8 mouse cellular contexts compared by ENCODE assay signal in the genomic region with DNA sequence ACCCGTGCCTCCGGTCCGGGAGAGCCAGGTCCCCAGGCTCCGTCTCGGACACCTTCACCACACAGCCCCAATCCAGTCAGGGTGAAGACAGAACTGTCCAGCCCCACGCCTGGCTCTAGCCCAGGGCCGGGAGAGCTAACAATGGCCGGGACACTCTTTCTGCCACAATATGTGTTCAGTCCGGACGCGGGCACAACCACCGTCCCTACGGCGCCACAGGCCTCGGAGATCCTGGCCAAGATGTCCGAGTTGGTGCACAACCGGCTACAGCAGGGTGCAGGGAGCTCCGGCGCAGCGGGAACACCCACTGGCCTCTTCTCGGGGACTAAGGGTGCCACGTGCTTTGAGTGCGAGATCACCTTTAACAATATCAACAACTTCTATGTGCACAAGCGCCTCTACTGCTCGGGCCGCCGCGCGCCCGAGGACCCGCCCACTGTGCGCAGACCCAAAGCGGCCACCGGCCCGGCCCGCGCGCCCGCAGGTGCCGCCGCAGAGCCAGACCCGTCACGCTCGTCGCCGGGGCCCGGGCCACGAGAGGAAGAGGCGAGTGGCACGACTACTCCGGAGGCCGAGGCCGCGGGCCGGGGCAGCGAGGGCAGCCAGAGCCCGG. TPM values are rescaled to one million over a fixed set of nuclear protein-coding genes. Genes with fewer than 3 reads are reported as not detected.
DNase-seq lines count a peak whose midpoint lies in the region; ATAC-seq and TF ChIP-seq lines count a peak whose summit lies in the region.

No protein-coding gene starts in this region.

- H3K27ac ChIP-seq in heart, embryonic 10.5 days = peak overlapping the region; percentile 73
- H3K27ac ChIP-seq in embryonic facial prominence, embryonic 15.5 days (replicated peaks) = no peak overlapping the region
- no peak overlapping the region for H3K27ac ChIP-seq in kidney, postnatal 0 days
- no peak overlapping the region for H3K27ac ChIP-seq in midbrain, embryonic 13.5 days

- DNase-seq in heart, embryonic 10.5 days (ENCODE audit: low spot score) = no peak
- DNase-seq in heart, postnatal 36 days = no peak
- DNase-seq in kidney, postnatal 0 days (ENCODE audit: low spot score) = no peak
- no peak for DNase-seq in right cerebral cortex, adult 18-20 months
- DNase-seq in thymus, adult 18-20 months = no peak
- DNase-seq in spleen, adult 12 weeks (ENCODE audit: low spot score) = no peak

- peaks cover 52% of the 10 kb centered on the region for H3K27me3 ChIP-seq in heart, embryonic 10.5 days (ENCODE audit: insufficient read depth, poor library complexity, severe bottlenecking)
- H3K27me3 ChIP-seq in embryonic facial prominence, embryonic 15.5 days = peaks cover 52% of the 10 kb centered on the region
- H3K27me3 ChIP-seq in kidney, postnatal 0 days (ENCODE audit: insufficient read depth, low read length) = no peaks in the 10 kb centered on the region; the same call in 1 of the 2 replicates
- H3K27me3 ChIP-seq in midbrain, embryonic 13.5 days = peaks cover 68% of the 10 kb centered on the region

- H3K36me3 ChIP-seq in heart, embryonic 10.5 days = peaks cover 94% of the 10 kb centered on the region
- H3K36me3 ChIP-seq in embryonic facial prominence, embryonic 15.5 days = peaks cover 10% of the 10 kb centered on the region; the same call in 1 of the 2 replicates
- H3K36me3 ChIP-seq in kidney, postnatal 0 days (ENCODE audit: insufficient read depth, low read length) = 0 out of 2 replicates have a peak, but pooled peaks cover 15% of the 10 kb centered on the region
- no peaks in the 10 kb centered on the region for H3K36me3 ChIP-seq in midbrain, embryonic 13.5 days

- H3K9me3 ChIP-seq in heart, embryonic 10.5 days = no peaks in the 10 kb centered on the region
- no peaks in the 10 kb centered on the region for H3K9me3 ChIP-seq in embryonic facial prominence, embryonic 15.5 days (replicated peaks)
- H3K9me3 ChIP-seq in kidney, postnatal 0 days (replicated peaks; ENCODE audit: low read length) = no peaks in the 10 kb centered on the region
- H3K9me3 ChIP-seq in midbrain, embryonic 13.5 days = no peaks in the 10 kb centered on the region

- intact Hi-C loops in heart, postnatal 36 days (cut with DNase I) = no loop called here

- TF ChIP-seq CTCF in kidney, postnatal 0 days (IDR thresholded peaks at IDR 0.05; ENCODE audit: low read depth) = no peak

- WGBS in heart, embryonic 10.5 days = 40% methylated on average over 57 of the region's 57 CpGs
- 16% methylated on average over 57 of the region's 57 CpGs for WGBS in embryonic facial prominence, embryonic 15.5 days
- WGBS in kidney, postnatal 0 days = 31% methylated on average over 56 of the region's 57 CpGs
- WGBS in midbrain, embryonic 13.5 days = 6% methylated on average over 57 of the region's 57 CpGs

- ATAC-seq in embryonic facial prominence, embryonic 15.5 days (ENCODE audit: insufficient number of reproducible peaks, low FRiP score, low TSS enrichment, low read depth) = peak; percentile 19; the same call in 1 of the 2 replicates
- ATAC-seq in kidney, postnatal 0 days (replicated peaks; ENCODE audit: low FRiP score, low read depth) = peak; percentile 23
- peak; percentile 46 for ATAC-seq in midbrain, embryonic 13.5 days

- peak overlapping the region; percentile 58 for H3K4me3 ChIP-seq in heart, embryonic 10.5 days
- peak overlapping the region; percentile 52 for H3K4me3 ChIP-seq in embryonic facial prominence, embryonic 15.5 days (replicated peaks)
- peak overlapping the region; percentile 36 for H3K4me3 ChIP-seq in kidney, postnatal 0 days (replicated peaks; ENCODE audit: low read depth, low read length)
- peak overlapping the region; percentile 53 for H3K4me3 ChIP-seq in midbrain, embryonic 13.5 days (replicated peaks)

- H3K9ac ChIP-seq in embryonic facial prominence, embryonic 15.5 days = peak overlapping the region; percentile 21
- H3K9ac ChIP-seq in kidney, postnatal 0 days (ENCODE audit: low read depth, low read length) = peak overlapping the region; percentile 44
- H3K9ac ChIP-seq in midbrain, embryonic 13.5 days (replicated peaks) = peak overlapping the region; percentile 65

- peak overlapping the region; percentile 90 for H3K4me2 ChIP-seq in embryonic facial prominence, embryonic 15.5 days (replicated peaks)
- peak overlapping the region; percentile 81 for H3K4me2 ChIP-seq in kidney, postnatal 0 days (ENCODE audit: low read length)
- H3K4me2 ChIP-seq in midbrain, embryonic 13.5 days (replicated peaks) = peak overlapping the region; percentile 85

- H3K4me1 ChIP-seq in heart, embryonic 10.5 days = peaks cover 58% of the 10 kb centered on the region
- H3K4me1 ChIP-seq in embryonic facial prominence, embryonic 15.5 days = peaks cover 26% of the 10 kb centered on the region
- 0 out of 2 replicates have a peak, but pooled peaks cover 13% of the 10 kb centered on the region for H3K4me1 ChIP-seq in kidney, postnatal 0 days (replicated peaks; ENCODE audit: insufficient read depth, low read length)
- peaks cover 24% of the 10 kb centered on the region for H3K4me1 ChIP-seq in midbrain, embryonic 13.5 days (replicated peaks)

RNA-seq across cellular contexts. Expression of a gene that starts 24.8 kb away (rescaled TPM):
- not detected in 2 replicates for polyA plus RNA-seq in heart, embryonic 10.5 days (2016; fragmentation: Nextera tagmentation; extraction: Ambion mirVana)
- total RNA-seq in heart, postnatal 36 days (2021) = not detected
- polyA plus RNA-seq in embryonic facial prominence, embryonic 15.5 days (2015; fragmentation: Nextera tagmentation; extraction: Ambion mirVana) = 0.12 and 0.20 TPM in 2 replicates
- polyA plus RNA-seq in kidney, postnatal 0 days (2015; fragmentation: Nextera tagmentation; extraction: Ambion mirVana) = not detected in 2 replicates
- not detected in 2 replicates for polyA plus RNA-seq in midbrain, embryonic 13.5 days (2015; fragmentation: Nextera tagmentation; extraction: Ambion mirVana)

RNA-seq across cellular contexts. Expression of a gene that starts 40.7 kb away (rescaled TPM):
- polyA plus RNA-seq in heart, embryonic 10.5 days (2016; fragmentation: Nextera tagmentation; extraction: Ambion mirVana) = 47.4 and 51.0 TPM in 2 replicates
- total RNA-seq in heart, postnatal 36 days (2021) = 10 to 100 TPM; 21.4 to 23.0 TPM
- polyA plus RNA-seq in embryonic facial prominence, embryonic 15.5 days (2015; fragmentation: Nextera tagmentation; extraction: Ambion mirVana) = 48.2 and 49.7 TPM in 2 replicates
- 33.7 and 35.1 TPM in 2 replicates for polyA plus RNA-seq in kidney, postnatal 0 days (2015; fragmentation: Nextera tagmentation; extraction: Ambion mirVana)
- 40.0 and 44.9 TPM in 2 replicates for polyA plus RNA-seq in midbrain, embryonic 13.5 days (2015; fragmentation: Nextera tagmentation; extraction: Ambion mirVana)

RNA-seq across cellular contexts. Expression of a gene that starts 53.8 kb away (rescaled TPM):
- polyA plus RNA-seq in heart, embryonic 10.5 days (2016; fragmentation: Nextera tagmentation; extraction: Ambion mirVana) = 5.7 and 12.8 TPM in 2 replicates
- 10 to 100 TPM; 23.1 to 30.0 TPM for total RNA-seq in heart, postnatal 36 days (2021)
- polyA plus RNA-seq in embryonic facial prominence, embryonic 15.5 days (2015; fragmentation: Nextera tagmentation; extraction: Ambion mirVana) = 1.4 and 1.6 TPM in 2 replicates
- 1.4 and 2.3 TPM in 2 replicates for polyA plus RNA-seq in kidney, postnatal 0 days (2015; fragmentation: Nextera tagmentation; extraction: Ambion mirVana)
- 1.5 and 2.1 TPM in 2 replicates for polyA plus RNA-seq in midbrain, embryonic 13.5 days (2015; fragmentation: Nextera tagmentation; extraction: Ambion mirVana)
